Mouse (Mus musculus) lung, adult 18-20 months (tissue): ENCODE results near the gene Tspan5.

ENCODE experiments used
- DNase-seq, 2 experiments: peaks; one replicate each; pipeline ENCODE4 v3.0.0; 2022; ENCODE audit warnings: mixed read lengths in 2 of 2

Tspan5 gene

GRCm38 (mm10) chr3:138773871-138774606, 32.0 kb downstream of the Tspan5 start:
- no peak for DNase-seq

- no peak for DNase-seq
Observed at GRCm38 (mm10) chr3:138774607-138774943, 32.6 kb downstream of the Tspan5 start.

- DNase-seq = no peak
Observed at GRCm38 (mm10) chr3:138775926-138776715, 34.1 kb downstream of the Tspan5 start.

- DNase-seq = no peak
Observed at GRCm38 (mm10) chr3:138781492-138781891, 39.5 kb downstream of the Tspan5 start.

GRCm38 (mm10) chr3:138783859-138784640, 42.1 kb downstream of the Tspan5 start:
- no peak for DNase-seq

GRCm38 (mm10) chr3:138784641-138785025, 42.6 kb downstream of the Tspan5 start:
- DNase-seq = no peak

GRCm38 (mm10) chr3:138787758-138788488, 45.9 kb downstream of the Tspan5 start:
- no peak for DNase-seq

GRCm38 (mm10) chr3:138788489-138788850, 46.5 kb downstream of the Tspan5 start:
- no peak for DNase-seq

- DNase-seq = no peak
Observed at GRCm38 (mm10) chr3:138789275-138789674, 47.3 kb downstream of the Tspan5 start.

GRCm38 (mm10) chr3:138794533-138794932, 52.5 kb downstream of the Tspan5 start:
- DNase-seq = no peak

GRCm38 (mm10) chr3:138795951-138796350, 54.0 kb downstream of the Tspan5 start:
- no peak for DNase-seq

GRCm38 (mm10) chr3:138796583-138796982, 54.6 kb downstream of the Tspan5 start:
- DNase-seq = no peak

GRCm38 (mm10) chr3:138800664-138801411, 58.8 kb downstream of the Tspan5 start:
- peak in 1 of 2 experiments; percentile 22 for DNase-seq

- no peak for DNase-seq
Observed at GRCm38 (mm10) chr3:138801661-138802060, 59.7 kb downstream of the Tspan5 start.

GRCm38 (mm10) chr3:138802722-138803443, 60.9 kb downstream of the Tspan5 start:
- no peak for DNase-seq

- DNase-seq = no peak
Observed at GRCm38 (mm10) chr3:138803444-138804085, 61.6 kb downstream of the Tspan5 start.

GRCm38 (mm10) chr3:138804104-138805048, 62.4 kb downstream of the Tspan5 start:
- no peak for DNase-seq

- DNase-seq = no peak
Observed at GRCm38 (mm10) chr3:138807795-138808194, 65.8 kb downstream of the Tspan5 start.

GRCm38 (mm10) chr3:138809509-138809908, 67.5 kb downstream of the Tspan5 start:
- no peak for DNase-seq

- DNase-seq = no peak
Observed at GRCm38 (mm10) chr3:138812565-138812964, 70.6 kb downstream of the Tspan5 start.
